Comparison of ENCODE assay signal across 16 mouse cellular contexts in the genomic region with DNA sequence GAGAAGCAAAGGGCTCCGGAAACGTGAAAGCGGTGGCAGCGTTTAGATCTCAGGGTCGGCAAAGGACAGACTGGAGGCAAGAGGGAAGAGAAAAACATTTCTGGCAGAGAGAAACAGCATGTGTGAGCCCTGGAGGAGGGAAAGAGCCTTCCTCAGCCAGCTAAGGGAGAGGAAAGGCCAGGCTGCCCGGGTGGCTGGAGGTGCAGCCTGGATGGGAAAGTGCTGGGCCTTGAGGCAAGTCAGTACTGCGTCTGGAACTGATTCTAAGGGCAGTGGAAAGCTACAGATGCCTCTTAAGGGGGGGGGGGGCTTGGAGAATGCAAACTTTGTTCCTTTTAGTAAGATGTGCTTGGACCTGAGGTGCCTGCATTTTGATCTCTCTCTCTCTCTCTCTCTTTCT. TPM values are rescaled to one million over a fixed set of nuclear protein-coding genes. Genes with fewer than 3 reads are reported as not detected.
A peak's percentile ranks its signal among the peaks of the same experiment; 100 is the strongest.
DNase-seq lines count a peak whose midpoint lies in the region; ATAC-seq lines count a peak whose summit lies in the region.
"Had no signal": no experiment of that assay in that cellular context is flagged by ENCODE, and none has a peak within 500 bp of the region (broad histone marks: within the 10 kb centered on the region; RNA-seq: fewer than 3 reads in every experiment).

No protein-coding gene starts in this region.

- peak overlapping the region; percentile 78 for H3K27ac ChIP-seq in forebrain, embryonic 10.5 days
- H3K27ac ChIP-seq in forebrain, embryonic 15.5 days (replicated peaks) = no peak overlapping the region
- H3K27ac ChIP-seq in midbrain, embryonic 14.5 days (replicated peaks; ENCODE audit: low read depth, low read length) = peak overlapping the region; percentile 2; the same call in 1 of the 2 replicates
- no peak overlapping the region for H3K27ac ChIP-seq in midbrain, embryonic 16.5 days (ENCODE audit: low read length)
- peak overlapping the region; percentile 36; the same call in 1 of the 2 replicates for H3K27ac ChIP-seq in hindbrain, embryonic 13.5 days
- H3K27ac ChIP-seq in neural tube, embryonic 13.5 days (replicated peaks) = peak overlapping the region; percentile 49; the same call in 1 of the 2 replicates

- H3K9me3 ChIP-seq in forebrain, embryonic 10.5 days = 0 out of 2 replicates have a peak, but pooled peaks cover 7% of the 10 kb centered on the region
- no peaks in the 10 kb centered on the region for H3K9me3 ChIP-seq in forebrain, embryonic 15.5 days
- H3K9me3 ChIP-seq in midbrain, embryonic 14.5 days (ENCODE audit: control insufficient read depth, low read length) = no peaks in the 10 kb centered on the region
- H3K9me3 ChIP-seq in midbrain, embryonic 16.5 days (replicated peaks; ENCODE audit: control insufficient read depth, low read length, poor library complexity, severe bottlenecking) = no peaks in the 10 kb centered on the region
- H3K9me3 ChIP-seq in hindbrain, embryonic 13.5 days = no peaks in the 10 kb centered on the region
- no peaks in the 10 kb centered on the region for H3K9me3 ChIP-seq in neural tube, embryonic 13.5 days

- H3K4me2 ChIP-seq in forebrain, embryonic 15.5 days (replicated peaks) = no peak overlapping the region
- H3K4me2 ChIP-seq in midbrain, embryonic 14.5 days (ENCODE audit: low read length) = no peak overlapping the region
- no peak overlapping the region for H3K4me2 ChIP-seq in midbrain, embryonic 16.5 days (ENCODE audit: low read length)
- H3K4me2 ChIP-seq in hindbrain, embryonic 13.5 days = no peak overlapping the region
- no peak overlapping the region for H3K4me2 ChIP-seq in neural tube, embryonic 13.5 days
- H3K4me2 ChIP-seq: heart, embryonic 11.5 days had no signal

- peaks cover 44% of the 10 kb centered on the region for H3K4me1 ChIP-seq in forebrain, embryonic 10.5 days
- peaks cover 13% of the 10 kb centered on the region; the same call in 1 of the 2 replicates for H3K4me1 ChIP-seq in forebrain, embryonic 15.5 days
- H3K4me1 ChIP-seq in midbrain, embryonic 14.5 days (ENCODE audit: control insufficient read depth, insufficient read depth, low read length) = peaks cover 11% of the 10 kb centered on the region; the same call in 1 of the 2 replicates
- H3K4me1 ChIP-seq in midbrain, embryonic 16.5 days (ENCODE audit: control insufficient read depth, insufficient read depth, low read length) = peaks cover 13% of the 10 kb centered on the region
- peaks cover 34% of the 10 kb centered on the region for H3K4me1 ChIP-seq in hindbrain, embryonic 13.5 days (replicated peaks)
- peaks cover 42% of the 10 kb centered on the region for H3K4me1 ChIP-seq in neural tube, embryonic 13.5 days (replicated peaks)

- H3K36me3 ChIP-seq in forebrain, embryonic 10.5 days (replicated peaks) = peaks cover 29% of the 10 kb centered on the region
- H3K36me3 ChIP-seq in forebrain, embryonic 15.5 days = no peaks in the 10 kb centered on the region
- H3K36me3 ChIP-seq in midbrain, embryonic 14.5 days (ENCODE audit: control insufficient read depth, insufficient read depth, low read length) = no peaks in the 10 kb centered on the region
- no peaks in the 10 kb centered on the region for H3K36me3 ChIP-seq in midbrain, embryonic 16.5 days (ENCODE audit: control insufficient read depth, insufficient read depth, low read length)
- peaks cover 5% of the 10 kb centered on the region for H3K36me3 ChIP-seq in hindbrain, embryonic 13.5 days
- H3K36me3 ChIP-seq in neural tube, embryonic 13.5 days = no peaks in the 10 kb centered on the region

- H3K9ac ChIP-seq in forebrain, embryonic 15.5 days (replicated peaks) = no peak overlapping the region
- no peak overlapping the region for H3K9ac ChIP-seq in midbrain, embryonic 14.5 days (replicated peaks; ENCODE audit: low read length)
- no peak overlapping the region for H3K9ac ChIP-seq in midbrain, embryonic 16.5 days (ENCODE audit: low read depth, low read length)
- 0 out of 2 replicates have a peak overlapping the region, but pooled peaks have one; percentile 19 for H3K9ac ChIP-seq in hindbrain, embryonic 13.5 days
- 0 out of 2 replicates have a peak overlapping the region, but pooled peaks have one; percentile 17 for H3K9ac ChIP-seq in neural tube, embryonic 13.5 days

- WGBS in forebrain, embryonic 10.5 days = 64% methylated on average over 7 of the region's 7 CpGs
- WGBS in forebrain, embryonic 15.5 days = 69% methylated on average over 7 of the region's 7 CpGs
- 72% methylated on average over 7 of the region's 7 CpGs for WGBS in midbrain, embryonic 14.5 days
- 71% methylated on average over 7 of the region's 7 CpGs for WGBS in midbrain, embryonic 16.5 days
- WGBS in hindbrain, embryonic 13.5 days = 58% methylated on average over 7 of the region's 7 CpGs
- WGBS in neural tube, embryonic 13.5 days = 60% methylated on average over 7 of the region's 7 CpGs

- H3K4me3 ChIP-seq in forebrain, embryonic 10.5 days = no peak overlapping the region
- H3K4me3 ChIP-seq in forebrain, embryonic 15.5 days = no peak overlapping the region
- H3K4me3 ChIP-seq in midbrain, embryonic 14.5 days (replicated peaks; ENCODE audit: low read depth, low read length) = no peak overlapping the region
- H3K4me3 ChIP-seq in midbrain, embryonic 16.5 days (ENCODE audit: low read depth, low read length) = no peak overlapping the region
- H3K4me3 ChIP-seq in hindbrain, embryonic 13.5 days = no peak overlapping the region
- H3K4me3 ChIP-seq in neural tube, embryonic 13.5 days = no peak overlapping the region
- H3K4me3 ChIP-seq: megakaryocyte, embryonic 14.5 days had no signal

- H3K27me3 ChIP-seq in forebrain, embryonic 10.5 days (ENCODE audit: poor library complexity, severe bottlenecking) = no peaks in the 10 kb centered on the region
- no peaks in the 10 kb centered on the region for H3K27me3 ChIP-seq in forebrain, embryonic 15.5 days
- no peaks in the 10 kb centered on the region for H3K27me3 ChIP-seq in midbrain, embryonic 14.5 days (ENCODE audit: control insufficient read depth, insufficient read depth, low read length)
- no peaks in the 10 kb centered on the region for H3K27me3 ChIP-seq in midbrain, embryonic 16.5 days (ENCODE audit: control insufficient read depth, insufficient read depth, low read depth, low read length)
- no peaks in the 10 kb centered on the region for H3K27me3 ChIP-seq in hindbrain, embryonic 13.5 days
- H3K27me3 ChIP-seq in neural tube, embryonic 13.5 days = no peaks in the 10 kb centered on the region
- H3K27me3 ChIP-seq: megakaryocyte, embryonic 14.5 days had no signal

- no peak for DNase-seq in forebrain, embryonic 10.5 days (ENCODE audit: extremely low spot score, low spot score)
- no peak for DNase-seq in midbrain, embryonic 14.5 days
- no peak for DNase-seq in urinary bladder, adult 2 months (ENCODE audit: low spot score)
- no peak for DNase-seq in layer of hippocampus, postnatal 14 days (ENCODE audit: low spot score in 2 of 2)
- DNase-seq: cerebellum, postnatal 14 days; embryo, embryonic 11 days; gastrocnemius, postnatal 36 days; kidney, adult 11 months; kidney, postnatal 10 days; lung, postnatal 14 days had no signal

- ATAC-seq in forebrain, embryonic 15.5 days (replicated peaks) = no peak
- no peak for ATAC-seq in midbrain, embryonic 14.5 days (ENCODE audit: low FRiP score, low TSS enrichment)
- ATAC-seq in midbrain, embryonic 16.5 days = no peak
- ATAC-seq in hindbrain, embryonic 13.5 days (ENCODE audit: low FRiP score) = no peak
- no peak for ATAC-seq in neural tube, embryonic 13.5 days (ENCODE audit: low read depth)

RNA-seq across cellular contexts. Expression of a gene that starts 37.0 kb away (rescaled TPM):
- polyA plus RNA-seq in forebrain, embryonic 10.5 days (2016; fragmentation: Nextera tagmentation; extraction: Ambion mirVana) = 47.5 and 50.8 TPM in 2 replicates
- 28.9 and 30.5 TPM in 2 replicates for polyA plus RNA-seq in forebrain, embryonic 15.5 days (2015; fragmentation: Nextera tagmentation; extraction: Ambion mirVana)
- polyA plus RNA-seq in midbrain, embryonic 14.5 days (2014; fragmentation: Nextera tagmentation; extraction: Ambion mirVana) = 22.0 and 29.1 TPM in 2 replicates
- polyA plus RNA-seq in midbrain, embryonic 16.5 days (2015; fragmentation: Nextera tagmentation; extraction: Ambion mirVana) = 19.0 and 22.5 TPM in 2 replicates
- polyA plus RNA-seq in hindbrain, embryonic 13.5 days (2015; fragmentation: Nextera tagmentation; extraction: Ambion mirVana) = 25.0 and 26.3 TPM in 2 replicates
- polyA plus RNA-seq in neural tube, embryonic 13.5 days (2015; fragmentation: Nextera tagmentation; extraction: Ambion mirVana) = 24.8 and 27.9 TPM in 2 replicates
- 15.5 and 19.7 TPM in 2 replicates for polyA plus RNA-seq in urinary bladder, adult 2 months (2012; rRNA removed)
- 10 to 100 TPM; 21.1 to 23.8 TPM for total RNA-seq in layer of hippocampus, postnatal 14 days (2021)

RNA-seq across cellular contexts. Expression of a gene that starts 38.2 kb away (rescaled TPM):
- polyA plus RNA-seq in forebrain, embryonic 10.5 days (2016; fragmentation: Nextera tagmentation; extraction: Ambion mirVana) = 172 and 185 TPM in 2 replicates
- 374 and 380 TPM in 2 replicates for polyA plus RNA-seq in forebrain, embryonic 15.5 days (2015; fragmentation: Nextera tagmentation; extraction: Ambion mirVana)
- polyA plus RNA-seq in midbrain, embryonic 14.5 days (2014; fragmentation: Nextera tagmentation; extraction: Ambion mirVana) = 320 and 379 TPM in 2 replicates
- polyA plus RNA-seq in midbrain, embryonic 16.5 days (2015; fragmentation: Nextera tagmentation; extraction: Ambion mirVana) = 378 and 383 TPM in 2 replicates
- polyA plus RNA-seq in hindbrain, embryonic 13.5 days (2015; fragmentation: Nextera tagmentation; extraction: Ambion mirVana) = 310 and 317 TPM in 2 replicates
- polyA plus RNA-seq in neural tube, embryonic 13.5 days (2015; fragmentation: Nextera tagmentation; extraction: Ambion mirVana) = 292 and 297 TPM in 2 replicates
- polyA plus RNA-seq in urinary bladder, adult 2 months (2012; rRNA removed) = 99.3 and 101 TPM in 2 replicates
- 100 to 1,000 TPM; 207 to 220 TPM for total RNA-seq in layer of hippocampus, postnatal 14 days (2021)

Comparison
In these comparisons a context has a peak if more than half of its experiments do, and no peak if none do; other contexts are left out.
1. H3K27ac ChIP-seq: peak in forebrain, embryonic 10.5 days (single experiment), midbrain, embryonic 14.5 days (single experiment), hindbrain, embryonic 13.5 days (single experiment) and neural tube, embryonic 13.5 days (single experiment); none in forebrain, embryonic 15.5 days (single experiment) and midbrain, embryonic 16.5 days (single experiment).
2. H3K9ac ChIP-seq: peak in hindbrain, embryonic 13.5 days (single experiment) and neural tube, embryonic 13.5 days (single experiment); none in forebrain, embryonic 15.5 days (single experiment), midbrain, embryonic 14.5 days (single experiment) and midbrain, embryonic 16.5 days (single experiment).